8 mouse cellular contexts compared by ENCODE assay signal in genomic region chr13:18716707-18717106, GRCm38 (mm10). TPM values are rescaled to one million over a fixed set of nuclear protein-coding genes. Genes with fewer than 3 reads are reported as not detected.
DNase-seq lines count a peak whose midpoint lies in the region; ATAC-seq lines count a peak whose summit lies in the region.

No protein-coding gene starts in this region.

- peak; percentile 7 for DNase-seq in adipocyte (ENCODE audit: low spot score)
- no peak for DNase-seq in midbrain, embryonic 10.5 days (ENCODE audit: low spot score)
- no peak for DNase-seq in spleen, postnatal 4 days (ENCODE audit: low spot score in 2 of 2)
- no peak for DNase-seq in MN1 (ENCODE audit: low spot score)
- DNase-seq in cerebellum, postnatal 14 days, result no peak

- peaks cover 8% of the 10 kb centered on the region for H3K4me1 ChIP-seq in heart, embryonic 15.5 days (replicated peaks)
- 0 out of 2 replicates have a peak, but pooled peaks cover 3% of the 10 kb centered on the region for H3K4me1 ChIP-seq in heart, embryonic 12.5 days (replicated peaks)
- peaks cover 6% of the 10 kb centered on the region; the same call in 1 of the 2 replicates for H3K4me1 ChIP-seq in hindbrain, embryonic 12.5 days
- H3K4me1 ChIP-seq in midbrain, embryonic 10.5 days, result peaks cover 9% of the 10 kb centered on the region; the same call in 1 of the 2 replicates

- ATAC-seq in heart, embryonic 15.5 days (replicated peaks; ENCODE audit: insufficient number of reproducible peaks, insufficient read depth, low FRiP score, low read depth), result no peak
- no peak for ATAC-seq in heart, embryonic 12.5 days (ENCODE audit: insufficient number of reproducible peaks, low FRiP score)
- ATAC-seq in hindbrain, embryonic 12.5 days (ENCODE audit: low FRiP score), result peak; percentile 46

- H3K9ac ChIP-seq in heart, embryonic 15.5 days, result no peak overlapping the region
- H3K9ac ChIP-seq in heart, embryonic 12.5 days, result no peak overlapping the region
- no peak overlapping the region for H3K9ac ChIP-seq in hindbrain, embryonic 12.5 days

- H3K27ac ChIP-seq in heart, embryonic 15.5 days, result no peak overlapping the region
- H3K27ac ChIP-seq in heart, embryonic 12.5 days (ENCODE audit: poor library complexity, severe bottlenecking), result no peak overlapping the region
- no peak overlapping the region for H3K27ac ChIP-seq in hindbrain, embryonic 12.5 days
- H3K27ac ChIP-seq in midbrain, embryonic 10.5 days (replicated peaks), result no peak overlapping the region

- H3K9me3 ChIP-seq in heart, embryonic 15.5 days (replicated peaks), result no peaks in the 10 kb centered on the region
- H3K9me3 ChIP-seq in heart, embryonic 12.5 days (replicated peaks), result no peaks in the 10 kb centered on the region
- H3K9me3 ChIP-seq in hindbrain, embryonic 12.5 days (replicated peaks), result no peaks in the 10 kb centered on the region
- no peaks in the 10 kb centered on the region for H3K9me3 ChIP-seq in midbrain, embryonic 10.5 days (replicated peaks)

- H3K36me3 ChIP-seq in heart, embryonic 15.5 days, result no peaks in the 10 kb centered on the region
- no peaks in the 10 kb centered on the region for H3K36me3 ChIP-seq in heart, embryonic 12.5 days
- no peaks in the 10 kb centered on the region for H3K36me3 ChIP-seq in hindbrain, embryonic 12.5 days
- H3K36me3 ChIP-seq in midbrain, embryonic 10.5 days, result no peaks in the 10 kb centered on the region

- no peaks in the 10 kb centered on the region for H3K27me3 ChIP-seq in heart, embryonic 15.5 days
- H3K27me3 ChIP-seq in heart, embryonic 12.5 days (replicated peaks), result no peaks in the 10 kb centered on the region
- H3K27me3 ChIP-seq in hindbrain, embryonic 12.5 days, result no peaks in the 10 kb centered on the region
- no peaks in the 10 kb centered on the region for H3K27me3 ChIP-seq in midbrain, embryonic 10.5 days (ENCODE audit: low read depth, poor library complexity, severe bottlenecking)

- H3K4me3 ChIP-seq in heart, embryonic 15.5 days, result peak overlapping the region; percentile 70
- no peak overlapping the region for H3K4me3 ChIP-seq in heart, embryonic 12.5 days
- H3K4me3 ChIP-seq in hindbrain, embryonic 12.5 days, result peak overlapping the region; percentile 79; the same call in 1 of the 2 replicates
- peak overlapping the region; percentile 91 for H3K4me3 ChIP-seq in midbrain, embryonic 10.5 days

- H3K4me2 ChIP-seq in heart, embryonic 15.5 days, result peak overlapping the region; percentile 68
- H3K4me2 ChIP-seq in heart, embryonic 12.5 days, result no peak overlapping the region; the same call in 1 of the 2 replicates
- peak overlapping the region; percentile 63; the same call in 1 of the 2 replicates for H3K4me2 ChIP-seq in hindbrain, embryonic 12.5 days (replicated peaks)

- WGBS in heart, embryonic 15.5 days, result 32% methylated on average over 5 of the region's 5 CpGs
- WGBS in heart, embryonic 12.5 days, result 40% methylated on average over 5 of the region's 5 CpGs
- WGBS in hindbrain, embryonic 12.5 days, result 46% methylated on average over 5 of the region's 5 CpGs
- 48% methylated on average over 5 of the region's 5 CpGs for WGBS in midbrain, embryonic 10.5 days

RNA-seq across cellular contexts. Expression of gene Vps41, which starts 0.4 kb away (rescaled TPM):
- 39.6 and 45.0 TPM in 2 replicates for polyA plus RNA-seq in heart, embryonic 15.5 days (2015; fragmentation: Nextera tagmentation; extraction: Ambion mirVana)
- polyA plus RNA-seq in heart, embryonic 12.5 days (2016; fragmentation: Nextera tagmentation; extraction: Ambion mirVana), result 52.7 and 55.8 TPM in 2 replicates
- 105 and 110 TPM in 2 replicates for polyA plus RNA-seq in hindbrain, embryonic 12.5 days (2016; fragmentation: Nextera tagmentation; extraction: Ambion mirVana)
- 67.1 and 81.5 TPM in 2 replicates for polyA plus RNA-seq in midbrain, embryonic 10.5 days (2016; fragmentation: Nextera tagmentation; extraction: Ambion mirVana)
